Mouse (Mus musculus) thymus, adult 18-20 months (tissue): ENCODE data around the gene Pttg1ip.

Experiments
- DNase-seq, 2 experiments: peaks; one replicate each; pipeline ENCODE4 v3.0.0; 2022; ENCODE audit warnings: mixed read lengths in 2 of 2

Pttg1ip gene

DNA sequence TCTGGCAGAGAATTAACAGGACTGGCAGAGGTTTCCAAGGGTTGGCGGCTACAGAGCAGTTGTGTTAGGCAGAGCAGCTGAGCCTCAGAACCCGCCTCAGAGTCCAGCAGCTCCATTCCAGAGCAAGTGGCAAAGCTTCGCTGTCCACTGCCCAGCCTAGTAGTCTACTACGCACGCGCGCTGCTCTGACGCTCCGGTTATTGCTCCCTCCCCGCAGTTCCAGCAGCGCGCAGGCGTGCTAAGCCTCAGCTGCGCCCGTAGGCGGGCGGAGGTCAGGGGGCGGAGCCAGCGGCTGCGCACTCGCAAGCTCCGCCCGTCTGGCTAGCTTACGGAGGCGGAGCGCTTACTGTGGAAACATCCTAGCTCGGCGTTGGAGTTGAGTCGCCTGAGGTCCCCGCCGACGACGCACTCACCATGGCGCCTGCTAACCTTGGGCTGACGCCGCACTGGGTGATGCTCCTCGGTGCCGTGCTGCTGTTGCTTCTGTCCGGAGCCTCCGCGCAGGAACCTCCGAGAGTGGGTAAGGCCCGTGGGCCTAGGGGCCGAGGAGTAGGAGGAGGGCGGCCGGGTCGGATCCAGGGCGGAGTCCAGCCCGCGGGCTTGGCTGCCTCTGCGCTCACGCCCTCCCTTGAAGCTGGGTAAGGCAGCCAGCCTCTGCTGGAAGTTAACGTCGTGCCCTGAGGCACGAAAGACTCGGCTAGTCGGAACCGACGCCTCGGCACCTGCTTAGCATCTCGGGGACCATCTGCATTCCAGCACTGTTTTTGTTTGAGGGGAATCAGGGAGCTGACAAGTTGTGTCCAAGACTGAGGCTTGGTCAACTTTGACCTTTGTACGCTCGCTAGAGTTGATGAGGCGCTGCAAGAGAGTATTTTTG is at the start of gene Pttg1ip:
Gene Pttg1ip, plus strand, starts transcription at position 313 of the 877 bp plus-strand sequence.
- peak; percentile 92 to 94 for DNase-seq

DNA sequence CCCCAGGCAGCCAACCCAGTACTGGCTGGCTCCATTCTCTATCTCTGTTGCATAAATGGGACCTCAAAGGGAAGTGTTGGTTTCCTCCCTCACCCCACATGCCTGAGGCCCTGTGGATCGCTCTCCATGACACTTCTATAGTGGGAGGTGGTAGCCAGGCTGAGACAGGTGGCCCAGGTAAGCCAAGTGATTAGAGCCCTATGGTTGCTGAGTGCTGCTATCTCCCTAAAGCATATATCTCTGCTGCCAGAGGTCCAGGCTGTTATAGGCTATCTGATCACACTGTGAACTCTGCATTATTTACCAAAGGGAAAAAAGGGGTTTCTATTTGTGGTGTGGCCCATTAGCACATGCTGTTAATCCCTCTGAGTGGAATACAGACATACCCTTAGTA is 49.5 kb upstream of the Pttg1ip start:
- DNase-seq = no peak

DNA sequence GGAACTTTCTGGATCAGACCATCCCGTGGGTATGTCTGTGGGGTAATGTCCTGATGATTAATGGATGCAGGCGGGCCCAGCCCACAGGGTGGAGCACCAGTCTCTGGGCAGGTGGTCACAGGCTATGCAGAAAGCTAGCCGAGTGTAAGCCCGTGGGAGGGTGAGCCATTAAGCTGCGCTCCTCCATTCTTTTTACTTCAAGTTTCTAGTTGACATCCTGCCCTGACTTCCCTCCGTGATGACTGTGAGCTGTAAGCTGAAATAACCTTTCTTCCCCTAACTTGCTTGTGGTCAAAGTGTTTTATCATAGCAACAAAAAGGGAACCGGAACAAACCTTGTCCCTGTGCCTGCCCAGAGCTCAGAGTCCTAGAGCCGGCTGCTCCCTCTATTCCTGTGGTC is 44.8 kb upstream of the Pttg1ip start:
- DNase-seq = no peak

DNA sequence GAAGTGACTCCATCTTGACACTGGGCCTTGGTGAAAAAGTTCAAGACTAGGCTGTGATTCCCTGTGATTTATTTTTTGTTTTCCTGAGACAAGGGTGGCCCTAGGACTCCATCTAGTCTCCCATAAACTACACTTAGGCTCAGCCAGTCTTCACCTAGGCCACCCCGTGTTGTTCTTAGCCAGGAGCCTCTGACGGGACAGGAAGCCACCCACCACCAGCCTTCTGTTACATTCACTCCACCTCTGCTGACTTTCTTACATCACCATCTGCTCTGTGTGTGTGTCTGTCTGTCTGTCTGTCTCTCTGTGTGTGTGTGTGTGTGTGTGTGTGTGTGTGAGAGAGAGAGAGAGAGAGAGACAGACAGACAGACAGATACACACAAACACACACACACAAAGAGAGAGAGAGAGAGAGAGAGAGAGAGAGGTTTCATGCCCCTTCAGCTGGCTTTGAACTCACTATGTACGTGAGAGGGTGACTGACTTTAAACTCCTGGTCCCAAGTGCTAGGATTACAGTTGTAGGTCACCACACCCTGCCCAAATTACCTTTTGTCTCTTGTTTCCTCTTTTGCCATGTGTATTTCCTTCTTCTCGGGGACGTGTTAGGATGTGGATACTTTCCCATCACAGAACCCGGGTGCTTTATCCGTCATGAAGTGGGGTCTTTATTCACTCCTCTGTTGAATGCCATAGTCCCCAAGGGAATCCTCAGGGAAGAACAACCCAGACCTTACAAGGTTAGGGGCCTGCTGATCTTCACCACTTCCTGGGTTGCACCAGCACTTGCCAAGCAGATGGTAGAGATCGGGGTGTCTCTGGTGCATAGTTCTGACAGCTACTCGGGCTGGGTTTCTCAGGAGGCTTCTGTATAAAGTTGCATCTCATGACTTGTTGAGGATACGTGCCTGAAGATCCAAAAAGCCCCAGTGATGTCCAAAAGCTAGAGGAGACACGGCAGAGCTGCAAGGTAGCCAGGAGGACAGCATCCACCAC is 44.0 kb upstream of the Pttg1ip start:
- DNase-seq = no peak

DNA sequence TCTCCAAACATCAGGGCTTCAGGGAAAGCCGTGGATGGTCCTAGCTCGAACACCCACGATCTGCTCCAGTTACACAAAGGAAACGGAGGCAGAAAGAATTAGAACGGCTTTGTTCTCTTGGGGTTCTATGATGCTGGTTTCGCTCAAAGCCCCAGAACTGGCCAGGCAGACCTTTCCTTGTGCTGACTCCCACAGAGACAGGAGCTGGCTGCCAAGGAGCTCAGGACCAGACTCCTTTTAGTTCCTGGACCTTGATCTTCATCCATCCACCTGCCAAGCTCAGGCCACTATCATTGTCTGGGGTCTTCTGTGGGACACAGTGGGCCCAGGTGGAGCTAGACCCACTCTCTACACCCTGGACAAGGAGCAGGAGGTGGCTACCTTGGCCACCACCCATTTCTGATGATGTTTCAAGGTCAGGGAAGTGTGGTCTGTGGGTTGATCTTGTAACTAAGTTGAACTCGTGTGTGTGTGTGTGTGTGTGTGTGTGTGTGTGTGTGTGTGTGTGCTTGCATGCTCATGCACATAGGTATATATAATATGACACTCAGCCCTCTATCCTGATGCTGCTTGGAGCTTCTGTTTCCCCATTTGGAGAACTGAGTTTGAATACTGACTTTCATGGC is 42.1 kb upstream of the Pttg1ip start:
- no peak for DNase-seq

DNA sequence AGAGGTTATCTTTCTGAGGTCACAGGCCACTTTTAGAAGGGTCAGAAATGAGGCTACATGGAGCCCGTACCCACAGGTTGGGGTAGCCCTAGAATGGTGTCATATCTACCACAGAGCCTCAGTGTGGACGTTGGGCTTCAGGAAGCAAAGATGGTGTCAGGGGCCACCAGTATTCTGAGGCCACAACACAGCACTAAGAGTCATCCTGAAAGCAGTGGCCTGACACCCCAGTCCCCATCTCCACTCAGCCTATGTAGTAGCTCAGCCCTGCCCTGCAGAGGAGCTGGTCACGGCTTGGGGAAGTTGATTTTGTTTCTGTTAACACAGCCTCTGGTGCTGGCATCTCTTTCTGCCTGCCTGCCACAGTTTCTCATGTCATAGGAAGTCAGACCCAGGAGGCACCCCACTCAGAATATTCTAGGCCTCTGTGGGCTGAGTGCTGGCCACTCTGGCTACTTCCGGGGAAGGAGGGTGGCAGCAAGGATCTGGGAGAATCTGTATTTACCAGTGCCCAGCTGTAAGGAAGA is 40.9 kb upstream of the Pttg1ip start:
- DNase-seq = no peak

DNA sequence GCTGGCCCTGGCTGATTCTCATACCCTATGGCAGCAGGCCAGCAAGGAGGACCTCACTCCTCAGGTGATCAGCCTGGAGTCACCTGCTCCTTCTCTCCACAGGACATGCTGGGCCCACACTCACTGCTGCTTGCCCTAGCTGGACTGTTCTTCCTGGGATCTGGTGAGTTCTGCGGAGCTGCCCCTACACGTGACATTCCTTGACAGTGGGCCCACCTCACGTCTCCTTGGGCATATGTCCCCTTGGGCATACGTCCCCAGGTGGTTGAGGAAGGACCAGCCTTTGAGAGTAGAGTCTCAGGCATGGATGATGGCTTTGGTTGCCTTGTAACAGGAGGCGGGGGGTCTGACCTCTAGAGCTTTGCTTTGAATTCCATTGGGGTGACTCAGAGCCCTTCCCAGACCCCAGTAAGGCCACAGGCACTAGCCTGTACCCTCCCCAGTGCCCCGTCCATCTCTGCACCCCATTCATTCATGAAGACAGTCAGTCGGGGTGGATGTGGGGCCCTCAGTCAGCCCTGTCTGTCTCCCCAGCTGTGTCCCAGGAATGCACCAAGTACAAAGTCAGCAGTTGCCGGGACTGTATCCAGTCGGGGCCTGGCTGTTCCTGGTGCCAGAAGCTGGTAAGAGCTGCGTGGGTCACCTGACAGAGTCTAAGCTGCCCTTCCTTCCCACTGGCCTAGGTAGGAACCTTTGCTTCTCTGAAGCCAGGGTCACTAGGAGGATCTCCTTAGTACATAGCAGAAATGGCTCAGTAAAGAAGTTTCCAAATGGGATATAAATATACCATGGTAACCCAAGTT is 39.5 kb upstream of the Pttg1ip start:
- DNase-seq = no peak

DNA sequence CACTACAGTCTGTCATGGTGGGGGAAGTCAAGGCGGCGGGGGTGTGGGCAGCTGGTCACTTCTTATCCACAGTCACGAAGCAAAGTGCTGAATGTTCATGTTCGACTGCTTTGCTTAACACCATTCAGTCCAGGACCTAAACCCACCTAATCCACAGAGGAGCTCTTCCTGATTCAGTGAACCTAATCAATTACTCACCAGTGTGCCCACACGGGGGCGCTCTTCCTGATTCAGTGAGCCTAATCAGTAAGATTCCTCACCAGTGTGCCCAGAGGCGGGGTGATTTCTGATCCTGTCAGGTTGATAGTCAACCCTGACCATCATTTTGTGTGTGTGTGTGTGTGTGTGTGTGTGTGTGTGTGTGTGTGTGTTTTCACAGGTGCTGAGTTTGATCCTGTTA is 38.3 kb upstream of the Pttg1ip start:
- DNase-seq = no peak

DNA sequence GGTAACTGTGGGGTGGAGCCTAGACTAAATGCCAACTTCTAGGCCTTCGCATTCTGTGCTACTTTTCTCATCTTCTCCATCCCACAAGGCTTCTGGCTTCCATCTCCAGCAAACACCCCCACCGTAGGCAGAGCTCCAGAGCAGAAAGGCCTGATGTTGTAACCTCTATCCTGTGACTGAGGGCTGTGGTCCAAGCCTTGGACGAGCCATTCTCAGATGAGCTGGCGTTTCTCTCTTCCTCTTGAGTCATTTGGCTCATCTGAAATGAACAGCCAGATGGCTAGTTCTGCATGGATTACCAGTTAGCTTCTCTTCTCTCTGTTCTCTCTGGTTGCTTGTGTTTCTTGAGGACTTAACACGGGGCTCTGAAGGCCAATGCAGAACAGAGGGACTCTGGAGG is 36.6 kb upstream of the Pttg1ip start:
- DNase-seq = no peak

DNA sequence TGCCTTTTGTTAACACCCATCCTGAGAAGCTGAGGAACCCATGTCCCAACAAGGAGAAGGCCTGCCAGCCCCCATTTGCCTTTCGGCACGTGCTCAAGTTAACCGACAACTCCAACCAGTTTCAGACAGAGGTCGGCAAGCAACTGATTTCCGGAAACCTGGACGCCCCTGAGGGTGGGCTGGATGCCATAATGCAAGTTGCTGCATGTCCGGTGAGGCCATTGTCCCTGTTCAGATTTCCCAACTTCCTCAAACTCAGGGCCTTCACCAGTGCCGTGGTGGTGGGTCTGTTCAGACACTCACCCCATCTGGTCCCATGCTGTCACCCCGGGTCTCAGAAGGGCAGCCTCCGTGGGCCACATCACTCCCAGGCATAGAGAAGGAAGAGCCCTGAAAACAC is 32.9 kb upstream of the Pttg1ip start:
- no peak for DNase-seq

DNA sequence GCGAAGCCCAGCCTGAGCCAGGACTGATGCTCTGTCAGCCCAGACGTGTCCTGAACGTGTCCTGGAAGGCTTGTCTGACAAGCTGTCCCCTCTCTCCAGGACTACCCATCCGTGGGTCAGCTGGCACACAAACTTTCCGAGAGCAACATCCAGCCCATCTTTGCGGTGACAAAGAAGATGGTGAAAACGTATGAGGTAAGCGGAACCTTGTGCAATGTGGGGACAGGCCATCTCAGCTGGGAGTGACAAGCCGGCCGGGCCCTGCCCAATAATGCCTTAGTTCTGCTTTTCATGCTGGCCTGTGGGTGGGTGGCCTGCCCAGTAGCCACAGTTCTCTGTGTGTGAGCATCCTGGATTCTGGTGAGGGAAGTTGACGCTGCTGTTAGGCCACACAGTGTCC is 30.6 kb upstream of the Pttg1ip start:
- no peak for DNase-seq

DNA sequence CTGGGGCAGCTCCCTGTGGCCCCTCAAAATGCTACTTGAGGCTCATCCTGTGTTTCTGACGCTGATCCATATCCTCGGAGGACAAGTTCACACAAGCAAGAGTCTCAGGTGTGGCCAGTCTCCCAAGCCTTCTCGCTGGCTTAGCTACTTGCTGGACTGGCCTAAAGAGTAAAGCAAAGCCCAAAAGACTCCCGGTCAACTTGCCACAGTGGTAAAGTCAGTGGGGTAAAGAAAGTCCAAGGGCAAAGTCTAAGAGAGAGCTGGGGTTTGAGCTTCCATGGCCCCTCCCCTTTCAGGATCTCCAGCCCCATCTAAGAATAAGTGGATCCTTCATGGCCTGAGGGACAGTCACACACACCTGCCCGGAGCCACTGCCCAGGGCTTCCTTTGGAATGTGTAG is 29.4 kb upstream of the Pttg1ip start:
- DNase-seq = no peak

DNA sequence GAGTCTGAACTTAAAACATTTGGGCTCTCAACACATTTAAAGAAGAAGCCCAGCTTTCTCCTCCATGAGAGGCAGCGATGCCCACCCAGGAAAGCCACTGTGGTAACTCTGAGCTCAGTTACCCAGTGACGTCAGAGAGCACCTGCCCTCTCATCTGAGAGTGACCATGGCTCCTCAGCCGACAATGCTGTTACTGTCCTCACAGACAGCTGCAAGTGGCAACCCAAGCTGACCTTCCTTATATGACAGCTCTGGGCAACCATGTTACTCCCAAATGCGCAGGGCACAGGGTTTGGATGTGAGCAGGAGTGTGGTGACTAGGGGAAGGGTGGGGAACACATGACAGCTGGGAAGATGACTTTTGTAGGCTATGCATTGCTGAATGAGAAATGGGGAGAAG is 28.2 kb upstream of the Pttg1ip start:
- no peak for DNase-seq

DNA sequence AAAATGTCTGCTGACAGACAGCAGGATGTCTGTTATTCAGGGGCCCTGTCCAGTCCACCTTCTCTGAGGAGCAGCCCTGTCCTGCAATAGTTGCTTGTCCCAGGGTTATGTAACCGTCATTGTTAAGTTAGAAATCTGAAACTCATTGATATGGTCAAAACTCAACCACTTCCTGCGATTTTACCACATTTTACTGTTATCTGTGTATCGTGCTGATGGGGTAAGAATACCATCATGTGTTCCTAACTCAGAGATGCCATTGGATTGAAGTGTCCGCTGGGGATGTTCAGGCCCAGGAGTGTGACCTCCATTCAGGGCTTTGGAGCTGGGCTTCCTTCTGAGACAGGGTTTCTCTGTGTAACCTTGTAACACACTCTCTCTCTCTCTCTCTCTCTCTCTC is 26.6 kb upstream of the Pttg1ip start:
- DNase-seq = no peak

DNA sequence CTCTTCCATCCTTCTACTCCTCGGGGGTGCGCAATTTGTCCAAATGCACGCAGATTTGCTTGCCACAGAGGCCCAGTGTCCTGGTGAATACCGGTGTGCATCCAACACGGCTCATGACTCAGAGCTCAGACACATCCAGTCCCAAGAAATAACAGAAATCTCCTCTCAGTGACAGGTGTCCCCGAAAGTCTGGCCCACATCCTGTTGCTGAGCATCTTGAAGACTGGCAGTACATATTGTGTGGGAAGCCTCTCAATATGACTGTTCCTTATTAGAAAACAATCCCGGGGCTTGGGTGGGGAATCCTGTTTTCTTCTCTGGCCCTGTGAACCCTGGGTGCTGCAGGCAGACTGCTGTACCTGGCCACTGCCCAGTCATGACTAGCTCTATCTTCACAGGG is 24.9 kb upstream of the Pttg1ip start:
- DNase-seq = no peak

DNA sequence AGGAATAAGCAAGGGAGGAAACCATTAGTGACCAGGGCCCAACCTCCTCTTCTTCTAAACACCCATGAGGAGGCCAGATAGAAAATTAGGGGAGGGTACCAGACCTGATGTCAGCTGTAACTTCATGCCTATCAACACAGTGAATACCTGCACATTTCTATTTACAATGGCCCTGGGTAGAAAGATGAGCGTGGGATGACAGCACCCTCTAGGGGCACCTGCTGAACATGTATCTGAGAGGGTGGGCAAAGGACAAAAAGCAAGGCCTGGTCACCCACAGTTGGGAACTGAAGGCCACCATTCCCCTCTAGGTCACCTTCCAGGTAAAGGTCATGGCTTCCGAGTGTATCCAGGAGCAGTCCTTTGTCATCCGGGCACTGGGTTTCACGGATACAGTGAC is 23.9 kb upstream of the Pttg1ip start:
- no peak for DNase-seq

DNA sequence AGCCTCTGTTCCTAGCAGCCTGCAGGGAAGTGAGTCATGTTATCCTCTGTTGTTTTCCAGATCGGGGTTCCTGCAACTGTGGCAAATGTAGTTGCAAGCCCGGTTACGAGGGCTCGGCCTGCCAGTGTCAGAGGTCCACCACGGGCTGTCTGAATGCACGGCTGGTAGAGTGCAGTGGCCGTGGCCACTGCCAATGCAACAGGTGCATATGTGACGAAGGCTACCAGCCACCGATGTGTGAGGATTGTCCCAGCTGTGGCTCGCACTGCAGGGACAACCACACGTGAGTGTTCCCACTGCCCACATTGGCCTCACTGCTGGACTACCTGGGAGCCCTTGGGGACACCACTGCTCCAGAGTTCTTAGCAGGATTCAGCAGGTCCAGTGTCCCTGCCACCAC is 21.4 kb upstream of the Pttg1ip start:
- DNase-seq = no peak

DNA sequence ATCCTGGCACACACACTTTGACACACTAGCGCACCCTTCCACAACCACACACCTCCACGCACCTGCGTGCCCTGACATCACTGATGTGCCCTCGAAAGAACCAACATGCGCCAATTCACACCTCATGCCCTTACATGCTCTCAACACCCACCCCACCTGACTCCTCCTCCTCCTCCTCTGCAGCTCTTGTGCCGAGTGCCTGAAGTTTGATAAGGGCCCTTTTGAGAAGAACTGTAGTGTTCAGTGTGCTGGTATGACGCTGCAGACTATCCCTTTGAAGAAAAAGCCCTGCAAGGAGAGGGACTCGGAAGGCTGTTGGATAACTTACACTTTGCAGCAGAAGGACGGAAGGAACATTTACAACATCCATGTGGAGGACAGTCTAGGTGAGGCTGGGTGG is 20.7 kb upstream of the Pttg1ip start:
- no peak for DNase-seq

DNA sequence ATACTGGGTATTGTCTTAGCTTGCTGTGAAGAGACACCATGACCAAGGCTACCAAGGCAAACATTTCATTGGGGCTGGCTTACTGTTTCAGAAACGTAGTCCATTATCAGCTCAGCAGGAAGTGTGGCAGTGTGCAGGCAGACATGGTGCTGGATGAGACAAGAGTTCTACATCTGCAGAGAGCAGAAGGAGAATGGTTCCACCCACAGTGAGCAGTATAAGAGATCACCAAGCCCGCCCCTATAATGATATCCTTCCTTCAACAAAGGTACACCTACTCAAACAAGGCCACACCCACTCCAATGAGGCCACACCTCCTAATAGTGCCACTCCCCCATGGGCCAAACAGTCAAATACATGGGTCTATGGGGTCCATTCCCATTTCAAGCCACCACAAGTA is 20.0 kb upstream of the Pttg1ip start:
- no peak for DNase-seq

DNA sequence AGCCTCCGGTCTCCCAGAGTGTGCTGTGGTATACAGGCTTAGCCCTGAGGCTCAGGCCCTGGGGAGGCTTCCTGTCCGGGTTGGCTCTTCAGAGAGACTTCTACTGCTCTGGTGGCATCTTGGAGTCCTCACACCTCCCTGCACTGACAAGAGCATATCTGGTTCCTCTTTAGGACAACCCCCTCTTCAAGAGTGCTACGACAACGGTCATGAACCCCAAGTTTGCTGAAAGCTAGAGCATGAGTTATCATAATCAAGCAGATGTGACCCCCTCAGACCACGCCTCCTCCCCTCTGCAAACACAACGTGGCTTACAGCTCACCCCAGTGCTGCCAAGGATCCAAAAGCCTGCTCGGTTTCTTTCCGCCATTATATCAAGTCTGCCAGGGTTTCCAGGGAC is 16.5 kb upstream of the Pttg1ip start:
- no peak for DNase-seq

DNA sequence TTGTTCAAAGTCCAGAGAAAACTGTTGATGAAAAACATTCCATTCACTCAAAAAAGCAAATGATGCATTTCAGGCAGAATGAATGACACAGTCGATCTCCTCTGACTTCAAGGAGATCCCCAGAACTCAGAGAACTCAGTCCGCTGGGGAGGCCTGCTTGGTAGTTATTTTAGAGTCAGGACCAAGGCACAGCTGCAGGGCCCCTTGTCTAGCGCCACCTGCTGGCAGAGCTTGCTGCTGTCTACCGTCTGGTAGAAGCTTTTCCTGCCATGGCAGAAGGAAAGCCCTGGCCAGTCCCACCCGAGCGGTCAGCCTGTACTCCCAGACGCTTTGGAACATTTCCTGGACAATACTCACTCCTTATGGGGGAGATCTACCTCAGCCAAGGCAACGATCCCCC is 14.9 kb upstream of the Pttg1ip start:
- DNase-seq = peak; percentile 56 to 66

DNA sequence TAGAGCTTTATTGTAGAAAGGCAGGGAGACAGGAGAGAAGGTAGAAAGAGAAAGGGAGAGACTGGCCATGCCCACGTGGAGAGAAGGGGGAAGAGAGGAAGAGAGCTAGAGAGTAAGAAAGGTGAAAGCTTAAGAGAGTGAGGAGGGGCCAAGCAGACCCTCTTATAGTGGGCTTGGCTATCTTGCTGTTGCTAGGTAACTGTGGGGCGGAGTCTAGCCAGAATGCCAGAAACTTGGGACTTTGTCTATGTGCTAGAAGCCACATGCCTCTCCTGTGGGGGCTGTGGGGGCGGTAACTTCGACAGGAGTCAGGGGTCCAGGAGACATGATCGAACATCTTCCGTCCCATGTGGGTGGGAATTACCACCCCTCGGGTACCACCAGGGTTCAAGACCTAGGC is 12.0 kb upstream of the Pttg1ip start:
- DNase-seq = no peak
